ENCODE assay signal across 23 mouse cellular contexts in genomic region chr4:106092676-106093070, GRCm38 (mm10).
DNase-seq lines count a peak whose midpoint lies in the region; ATAC-seq and TF ChIP-seq lines count a peak whose summit lies in the region.
"Had no signal": no experiment of that assay in that cellular context is flagged by ENCODE, and none has a peak within 500 bp of the region (broad histone marks: within the 10 kb centered on the region; RNA-seq: fewer than 3 reads in every experiment).

No protein-coding gene starts in this region.

- H3K4me3 ChIP-seq in heart, embryonic 10.5 days, result no peak overlapping the region
- no peak overlapping the region for H3K4me3 ChIP-seq in kidney, postnatal 0 days (replicated peaks; ENCODE audit: low read depth, low read length)
- H3K4me3 ChIP-seq in embryonic facial prominence, embryonic 13.5 days, result no peak overlapping the region
- no peak overlapping the region for H3K4me3 ChIP-seq in limb, embryonic 13.5 days
- H3K4me3 ChIP-seq: forebrain, embryonic 15.5 days; gastrocnemius, adult 2 months; heart, embryonic 12.5 days had no signal

- no peak overlapping the region for H3K27ac ChIP-seq in heart, embryonic 10.5 days
- peak overlapping the region; percentile 77 for H3K27ac ChIP-seq in kidney, postnatal 0 days
- peak overlapping the region; percentile 44; the same call in 1 of the 2 replicates for H3K27ac ChIP-seq in embryonic facial prominence, embryonic 13.5 days
- H3K27ac ChIP-seq in limb, embryonic 13.5 days, result peak overlapping the region; percentile 76
- H3K27ac ChIP-seq: forebrain, embryonic 15.5 days; gastrocnemius, adult 2 months; hindbrain, embryonic 14.5 days had no signal

- H3K9ac ChIP-seq in kidney, postnatal 0 days (ENCODE audit: low read depth, low read length), result no peak overlapping the region
- no peak overlapping the region for H3K9ac ChIP-seq in embryonic facial prominence, embryonic 13.5 days
- no peak overlapping the region for H3K9ac ChIP-seq in limb, embryonic 13.5 days
- H3K9ac ChIP-seq: forebrain, embryonic 15.5 days; heart, embryonic 12.5 days; hindbrain, embryonic 14.5 days had no signal

- no peaks in the 10 kb centered on the region for H3K9me3 ChIP-seq in heart, embryonic 10.5 days
- no peaks in the 10 kb centered on the region for H3K9me3 ChIP-seq in kidney, postnatal 0 days (replicated peaks; ENCODE audit: low read length)
- no peaks in the 10 kb centered on the region for H3K9me3 ChIP-seq in embryonic facial prominence, embryonic 13.5 days
- no peaks in the 10 kb centered on the region for H3K9me3 ChIP-seq in limb, embryonic 13.5 days
- H3K9me3 ChIP-seq: forebrain, embryonic 15.5 days; heart, embryonic 12.5 days had no signal

- peaks cover 9% of the 10 kb centered on the region for H3K4me1 ChIP-seq in heart, embryonic 10.5 days
- peaks cover 10% of the 10 kb centered on the region for H3K4me1 ChIP-seq in kidney, postnatal 0 days (replicated peaks; ENCODE audit: insufficient read depth, low read length)
- peaks cover 42% of the 10 kb centered on the region for H3K4me1 ChIP-seq in embryonic facial prominence, embryonic 13.5 days
- H3K4me1 ChIP-seq in limb, embryonic 13.5 days, result peaks cover 47% of the 10 kb centered on the region
- H3K4me1 ChIP-seq: forebrain, embryonic 15.5 days had no signal

- peak overlapping the region; percentile 5; the same call in 1 of the 2 replicates for H3K4me2 ChIP-seq in kidney, postnatal 0 days (ENCODE audit: low read length)
- no peak overlapping the region for H3K4me2 ChIP-seq in embryonic facial prominence, embryonic 13.5 days
- 0 out of 2 replicates have a peak overlapping the region, but pooled peaks have one; percentile 11 for H3K4me2 ChIP-seq in limb, embryonic 13.5 days (replicated peaks)
- H3K4me2 ChIP-seq: forebrain, embryonic 15.5 days; heart, embryonic 12.5 days; hindbrain, embryonic 14.5 days; liver, embryonic 11.5 days; midbrain, embryonic 11.5 days had no signal

- no peak for TF ChIP-seq CTCF in kidney, postnatal 0 days (IDR thresholded peaks at IDR 0.05; ENCODE audit: low read depth)

- H3K27me3 ChIP-seq in heart, embryonic 10.5 days (ENCODE audit: insufficient read depth, poor library complexity, severe bottlenecking), result no peaks in the 10 kb centered on the region
- no peaks in the 10 kb centered on the region for H3K27me3 ChIP-seq in kidney, postnatal 0 days (ENCODE audit: insufficient read depth, low read length)
- H3K27me3 ChIP-seq in embryonic facial prominence, embryonic 13.5 days, result no peaks in the 10 kb centered on the region
- H3K27me3 ChIP-seq in limb, embryonic 13.5 days, result no peaks in the 10 kb centered on the region
- H3K27me3 ChIP-seq: forebrain, embryonic 15.5 days; heart, embryonic 12.5 days had no signal

- DNase-seq in heart, embryonic 10.5 days (ENCODE audit: low spot score), result peak; percentile 58
- no peak for DNase-seq in heart, postnatal 25 days (ENCODE audit: low spot score)
- DNase-seq in kidney, postnatal 0 days (ENCODE audit: low spot score), result no peak
- no peak for DNase-seq in kidney, adult 18-20 months
- DNase-seq in cerebellum, adult 11 months, result no peak
- no peak for DNase-seq in lung, adult 18-20 months
- DNase-seq: cerebellum, adult 9-10 months; cerebellum, postnatal 36 days; gastrocnemius, adult 2 months; gastrocnemius, postnatal 36 days; heart, adult 18-20 months; right cerebral cortex, postnatal 4 days; thymus, postnatal 14 days had no signal

- WGBS in heart, embryonic 10.5 days, result 43% methylated on average over 6 of the region's 6 CpGs
- 59% methylated on average over 6 of the region's 6 CpGs for WGBS in kidney, postnatal 0 days
- 33% methylated on average over 6 of the region's 6 CpGs for WGBS in embryonic facial prominence, embryonic 13.5 days
- 36% methylated on average over 6 of the region's 6 CpGs for WGBS in limb, embryonic 13.5 days

- H3K36me3 ChIP-seq in heart, embryonic 10.5 days, result no peaks in the 10 kb centered on the region
- no peaks in the 10 kb centered on the region for H3K36me3 ChIP-seq in kidney, postnatal 0 days (ENCODE audit: insufficient read depth, low read length)
- no peaks in the 10 kb centered on the region for H3K36me3 ChIP-seq in embryonic facial prominence, embryonic 13.5 days
- no peaks in the 10 kb centered on the region for H3K36me3 ChIP-seq in limb, embryonic 13.5 days
- H3K36me3 ChIP-seq: forebrain, embryonic 15.5 days; G1E; heart, embryonic 12.5 days had no signal

- intact Hi-C loops in heart, postnatal 25 days (cut with DNase I), result no loop called here

- ATAC-seq in kidney, postnatal 0 days (replicated peaks; ENCODE audit: low FRiP score, low read depth), result 0 out of 2 replicates have a peak, but pooled peaks have one; percentile 3
- no peak for ATAC-seq in embryonic facial prominence, embryonic 13.5 days (ENCODE audit: insufficient number of reproducible peaks, insufficient read depth, low FRiP score, low TSS enrichment, low read depth)
- ATAC-seq in limb, embryonic 13.5 days (ENCODE audit: low FRiP score, low read depth), result no peak
- ATAC-seq: forebrain, embryonic 15.5 days; inflammation-experienced regulatory T-cells, adult 6 months; midbrain, embryonic 16.5 days had no signal
